Mouse (Mus musculus) thymus, adult 2 months (tissue): ENCODE measurements around the gene Babam2.

Experiments used
- CTCF ChIP-seq: fragments of 200-500 bp; IDR thresholded peaks from 2 replicates; pipeline ENCODE4 v1.5.1; 2012; ENCODE audit warnings: mild to moderate bottlenecking, control low read depth, low read length, moderate library complexity, borderline replicate concordance; ENCODE audit not compliant: control insufficient read depth, poor library complexity, insufficient read depth; ENCODE audit errors: extremely low read depth
- POLR2A ChIP-seq: fragments of 200-500 bp; IDR thresholded peaks from 2 replicates; pipeline ENCODE4 v1.6.1; 2012; ENCODE audit warnings: mild to moderate bottlenecking, low read length, control low read depth, moderate library complexity; ENCODE audit not compliant: control insufficient read depth, poor library complexity, insufficient read depth; ENCODE audit errors: extremely low read depth

GRCm38 (mm10) chr5:31755255-31755654, 57.8 kb downstream of the Babam2 start:
- TF ChIP-seq POLR2A, result no peak
- no peak for TF ChIP-seq CTCF
